Mouse (Mus musculus) lung, postnatal 0 days (tissue): ENCODE results near the gene Olfr726.

Experiments
- CTCF ChIP-seq: IDR thresholded peaks from 2 replicates; pipeline ENCODE4 v1.5.1; 2016; ENCODE audit warnings: antibody characterized with exemption, mild to moderate bottlenecking
- EP300 ChIP-seq: IDR thresholded peaks from 2 replicates; pipeline ENCODE4 v1.6.1; 2016; ENCODE audit warnings: antibody characterized with exemption, mild to moderate bottlenecking, control low read depth

DNA sequence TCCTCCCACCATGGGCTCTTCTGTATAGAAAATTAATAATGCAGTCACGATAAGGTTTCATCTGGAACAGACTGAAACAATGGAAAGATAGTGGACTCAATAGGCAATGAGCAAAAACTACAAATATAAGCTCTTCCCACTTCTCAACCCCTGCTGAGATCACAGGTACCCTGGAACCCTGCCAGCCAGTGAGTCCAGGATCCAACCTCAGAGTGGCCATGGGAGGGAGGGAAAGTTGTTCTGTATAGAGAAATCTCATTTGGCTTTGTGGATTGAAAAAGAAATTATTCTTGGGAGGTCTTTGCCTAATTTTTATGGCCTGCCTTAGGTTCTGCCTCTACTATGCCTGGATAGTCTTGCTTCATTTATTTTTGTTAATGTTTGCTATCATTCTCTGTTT lies at the start of gene Olfr726:
- TF ChIP-seq EP300 = no peak
- TF ChIP-seq CTCF = no peak
